Mouse (Mus musculus): ENCODE measurements around the gene Cluh.

DNA sequence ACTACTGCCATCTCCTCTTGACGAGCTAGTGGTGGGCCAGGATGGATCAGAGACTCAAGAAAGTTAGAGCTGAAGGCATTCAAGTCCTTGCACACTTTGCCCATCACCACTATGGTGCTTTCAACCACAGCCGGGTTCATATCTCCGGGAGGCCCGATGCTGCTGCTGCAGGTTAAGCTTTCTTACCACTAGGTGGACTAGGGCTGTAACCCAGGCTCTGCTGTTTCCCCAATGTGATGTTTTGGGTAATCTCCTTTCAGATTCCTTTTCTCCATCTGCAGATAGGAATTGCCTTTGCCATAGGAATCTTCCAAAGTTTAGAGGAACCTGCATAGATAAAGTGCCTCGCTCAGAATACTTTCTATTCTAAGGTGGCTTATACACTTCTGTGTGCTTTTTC is 33.7 kb upstream of the Cluh start:
- TF ChIP-seq CTCF (IDR thresholded peaks at IDR 0.05; ENCODE audit: low read depth, low read length) (no peak), GATA1 (IDR thresholded peaks at IDR 0.05; ENCODE audit: borderline replicate concordance, low read length) (no peak), TAL1 (conservative IDR thresholded peaks at IDR 0.05; ENCODE audit: low read depth, low read length) (no peak), GATA2 (IDR thresholded peaks at IDR 0.05; ENCODE audit: borderline replicate concordance, low read depth, low read length) (no peak), POLR2AphosphoS5 (IDR thresholded peaks at IDR 0.05; ENCODE audit: insufficient replicate concordance, low read depth, low read length) (no peak)
